In the genomic region with DNA sequence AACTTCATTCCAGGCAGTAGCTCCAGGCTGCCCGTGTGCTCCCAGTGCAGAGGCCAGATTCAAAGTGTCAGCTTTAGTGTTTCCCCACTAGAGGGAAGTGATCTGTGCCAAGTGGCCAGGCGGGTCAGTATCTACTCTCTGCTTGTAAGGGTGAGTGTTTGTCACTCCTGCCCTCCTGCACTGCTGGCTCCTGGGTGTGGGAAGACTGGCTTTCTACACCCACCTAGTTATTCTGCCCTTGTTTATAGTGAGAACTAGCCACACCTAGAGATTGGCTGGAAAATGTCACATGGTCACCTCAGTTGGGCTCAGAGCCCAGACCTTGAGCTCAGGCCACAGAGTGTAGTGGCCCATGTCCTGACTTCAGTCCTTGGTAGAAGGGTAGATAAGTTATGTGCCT, we compare ENCODE assay signal across 9 mouse cellular contexts. TPM values are rescaled to one million over a fixed set of nuclear protein-coding genes. Genes with fewer than 3 reads are reported as not detected.
DNase-seq lines count a peak whose midpoint lies in the region; ATAC-seq and TF ChIP-seq lines count a peak whose summit lies in the region.
"Had no signal": no experiment of that assay in that cellular context is flagged by ENCODE, and none has a peak within 500 bp of the region (broad histone marks: within the 10 kb centered on the region; RNA-seq: fewer than 3 reads in every experiment).

No protein-coding gene starts in this region.

- no peak for ATAC-seq in megakaryocyte, adult 5-6 weeks (ENCODE audit: poor library complexity, severe bottlenecking)
- ATAC-seq in hindbrain, embryonic 15.5 days (ENCODE audit: low FRiP score, low read depth): 0 out of 2 replicates have a peak, but pooled peaks have one; percentile 28

- no peak for TF ChIP-seq POLR2A in cerebellum, adult 2 months (IDR thresholded peaks at IDR 0.05; ENCODE audit: borderline replicate concordance, insufficient read depth, low read length)

- peak; percentile 39 to 50 for DNase-seq in cerebellum, adult 2 months
- DNase-seq in lung, postnatal 36 days: peak; percentile 81
- no peak for DNase-seq in right cerebral cortex, postnatal 14 days
- DNase-seq in right cerebral cortex, postnatal 25 days: no peak
- no peak for DNase-seq in spleen, postnatal 10 days (ENCODE audit: low spot score in 2 of 2)

- no peaks in the 10 kb centered on the region for H3K9me3 ChIP-seq in megakaryocyte, embryonic 14.5 days
- H3K9me3 ChIP-seq in hindbrain, embryonic 15.5 days: no peaks in the 10 kb centered on the region
- H3K9me3 ChIP-seq: limb, embryonic 15.5 days had no signal

- H3K9ac ChIP-seq in hindbrain, embryonic 15.5 days: no peak overlapping the region
- H3K9ac ChIP-seq: limb, embryonic 15.5 days had no signal

- H3K4me2 ChIP-seq in hindbrain, embryonic 15.5 days: no peak overlapping the region

- peaks cover 63% of the 10 kb centered on the region for H3K4me1 ChIP-seq in megakaryocyte, embryonic 14.5 days
- H3K4me1 ChIP-seq in cerebellum, adult 2 months (ENCODE audit: control insufficient read depth, insufficient read depth, low read length): peaks cover 3% of the 10 kb centered on the region; the same call in 1 of the 2 replicates
- peaks cover 21% of the 10 kb centered on the region for H3K4me1 ChIP-seq in hindbrain, embryonic 15.5 days (replicated peaks)

- peak; percentile 16; the same call in 1 of the 2 replicates for TF ChIP-seq CTCF in cerebellum, adult 2 months (IDR thresholded peaks at IDR 0.05; ENCODE audit: borderline replicate concordance, insufficient read depth, low read depth, low read length)

- 11% methylated on average over 2 of the region's 2 CpGs for WGBS in cerebellum, adult 2 months
- WGBS in hindbrain, embryonic 15.5 days: 70% methylated on average over 2 of the region's 2 CpGs

- peak overlapping the region; percentile 99 for H3K4me3 ChIP-seq in megakaryocyte, embryonic 14.5 days (replicated peaks)
- no peak overlapping the region for H3K4me3 ChIP-seq in cerebellum, adult 2 months (replicated peaks; ENCODE audit: insufficient read depth, low read depth, low read length)
- no peak overlapping the region for H3K4me3 ChIP-seq in hindbrain, embryonic 15.5 days

- H3K27ac ChIP-seq in cerebellum, adult 2 months (ENCODE audit: insufficient read depth, low read length): no peak overlapping the region
- no peak overlapping the region for H3K27ac ChIP-seq in hindbrain, embryonic 15.5 days (replicated peaks)
- H3K27ac ChIP-seq: limb, embryonic 15.5 days had no signal

- H3K27me3 ChIP-seq in megakaryocyte, embryonic 14.5 days (replicated peaks): no peaks in the 10 kb centered on the region
- H3K27me3 ChIP-seq in cerebellum, adult 2 months (ENCODE audit: control insufficient read depth, insufficient read depth, low read length): no peaks in the 10 kb centered on the region
- no peaks in the 10 kb centered on the region for H3K27me3 ChIP-seq in hindbrain, embryonic 15.5 days
- H3K27me3 ChIP-seq: limb, embryonic 15.5 days had no signal

- peaks cover 69% of the 10 kb centered on the region for H3K36me3 ChIP-seq in megakaryocyte, embryonic 14.5 days (replicated peaks; ENCODE audit: low read length)
- H3K36me3 ChIP-seq in hindbrain, embryonic 15.5 days: peaks cover 13% of the 10 kb centered on the region

RNA-seq across cellular contexts. Expression of a gene that starts 2.5 kb away (rescaled TPM):
- polyA plus RNA-seq in megakaryocyte, embryonic 14.5 days (2012; ENCODE audit: insufficient read depth, low replicate concordance): 30.4 and 71.5 TPM in 2 replicates
- total RNA-seq in megakaryocyte, adult 5-6 weeks (2015): 66.1 and 68.1 TPM in 2 replicates
- 53.4 and 68.6 TPM in 2 replicates for total RNA-seq in megakaryocyte, adult 5-6 weeks (2017)
- 57.3 and 64.3 TPM in 2 replicates for polyA plus RNA-seq in cerebellum, adult 2 months (2012; rRNA removed)
- polyA plus RNA-seq in hindbrain, embryonic 15.5 days (2015; fragmentation: Nextera tagmentation; extraction: Ambion mirVana): 64.4 and 66.8 TPM in 2 replicates

RNA-seq across cellular contexts. Expression of a gene that starts 33.5 kb away (rescaled TPM):
- 5.5 and 6.0 TPM in 2 replicates for polyA plus RNA-seq in megakaryocyte, embryonic 14.5 days (2012; ENCODE audit: insufficient read depth, low replicate concordance)
- total RNA-seq in megakaryocyte, adult 5-6 weeks (2015): 50.6 and 52.1 TPM in 2 replicates
- total RNA-seq in megakaryocyte, adult 5-6 weeks (2017): 53.4 and 56.1 TPM in 2 replicates
- 92.7 and 99.6 TPM in 2 replicates for polyA plus RNA-seq in cerebellum, adult 2 months (2012; rRNA removed)
- 84.5 and 88.5 TPM in 2 replicates for polyA plus RNA-seq in hindbrain, embryonic 15.5 days (2015; fragmentation: Nextera tagmentation; extraction: Ambion mirVana)

RNA-seq across cellular contexts. Expression of a gene that starts 55.9 kb away (rescaled TPM):
- 10.9 and 16.6 TPM in 2 replicates for polyA plus RNA-seq in megakaryocyte, embryonic 14.5 days (2012; ENCODE audit: insufficient read depth, low replicate concordance)
- total RNA-seq in megakaryocyte, adult 5-6 weeks (2015): 0.73 and 2.0 TPM in 2 replicates
- 0.65 and 2.1 TPM in 2 replicates for total RNA-seq in megakaryocyte, adult 5-6 weeks (2017)
- polyA plus RNA-seq in cerebellum, adult 2 months (2012; rRNA removed): 414 and 477 TPM in 2 replicates
- 220 and 239 TPM in 2 replicates for polyA plus RNA-seq in hindbrain, embryonic 15.5 days (2015; fragmentation: Nextera tagmentation; extraction: Ambion mirVana)

Comparison
In these comparisons a context has a peak if more than half of its experiments do, and no peak if none do; other contexts are left out.
1. DNase-seq: peak in cerebellum, adult 2 months (2 of 2) and lung, postnatal 36 days (single experiment); none in right cerebral cortex, postnatal 14 days (single experiment), right cerebral cortex, postnatal 25 days (single experiment) and spleen, postnatal 10 days (0 of 2).
2. RNA of a gene that starts 33.5 kb away (polyA plus RNA-seq): 92.7 to 99.6 TPM in cerebellum, adult 2 months and 84.5 to 88.5 TPM in hindbrain, embryonic 15.5 days; 5.5 to 6.0 TPM in megakaryocyte, embryonic 14.5 days; every median in the first group is over 10 times any median in the second.
3. RNA of a gene that starts 55.9 kb away (polyA plus RNA-seq): 414 to 477 TPM in cerebellum, adult 2 months and 220 to 239 TPM in hindbrain, embryonic 15.5 days; 10.9 to 16.6 TPM in megakaryocyte, embryonic 14.5 days; every median in the first group is over 10 times any median in the second.